In genomic region chr3:84771980-84772379, GRCm38 (mm10) we compare ENCODE assay signal across 10 mouse cellular contexts. TPM values are rescaled to one million over a fixed set of nuclear protein-coding genes. Genes with fewer than 3 reads are reported as not detected.
DNase-seq lines count a peak whose midpoint lies in the region; ATAC-seq lines count a peak whose summit lies in the region.
"Had no signal": no experiment of that assay in that cellular context is flagged by ENCODE, and none has a peak within 500 bp of the region (broad histone marks: within the 10 kb centered on the region; RNA-seq: fewer than 3 reads in every experiment).

No protein-coding gene starts in this region.

- ATAC-seq in inflammation-experienced regulatory T-cells, adult 6 months, result peak; percentile 62
- ATAC-seq in monocyte, adult 5-6 weeks (replicated peaks; ENCODE audit: insufficient number of reproducible peaks, low FRiP score, low TSS enrichment, poor library complexity, severe bottlenecking), result peak; percentile 50; the same call in 1 of the 2 replicates

- DNase-seq in heart, adult 9 months (ENCODE audit: low spot score in 2 of 2), result peak; percentile 12 to 15
- no peak for DNase-seq in heart, postnatal 14 days
- DNase-seq in T-cell, adult 2 months (ENCODE audit: low spot score), result peak; percentile 1
- DNase-seq in frontal cortex, postnatal 25 days (ENCODE audit: low spot score in 2 of 2), result no peak
- DNase-seq in adrenal gland, postnatal 14 days, result no peak
- no peak for DNase-seq in frontal cortex, adult 2 months (ENCODE audit: extremely low spot score in 1 of 2, low spot score in 1 of 2)
- DNase-seq: cerebellum, postnatal 25 days; kidney, postnatal 10 days had no signal

- intact Hi-C loops in heart, postnatal 14 days (cut with DNase I), result no loop called here

RNA-seq across cellular contexts. Expression of gene Fbxw7, which starts 43.1 kb away (rescaled TPM):
- 10 to 100 TPM; 45.8 to 51.6 TPM for total RNA-seq in heart, postnatal 14 days (2021)
- 10 to 100 TPM; 17.0 to 21.0 (median 17.2) TPM for polyA plus RNA-seq in inflammation-experienced regulatory T-cells, adult 6 months (2017; shearing (Covaris generic))
- total RNA-seq in monocyte, adult 5-6 weeks (2017), result 48.2 to 60.5 TPM (median 53.6 TPM) in 3 replicates
- 15.8 and 18.5 TPM in 2 replicates for total RNA-seq in adrenal gland, postnatal 14 days (2021)
- polyA plus RNA-seq in frontal cortex, adult 2 months (2012; rRNA removed), result 128 and 132 TPM in 2 replicates

Comparison
In these comparisons a context has a peak if more than half of its experiments do, and no peak if none do; other contexts are left out.
1. DNase-seq: peak in heart, adult 9 months (2 of 2) and T-cell, adult 2 months (single experiment); none in heart, postnatal 14 days (0 of 2), frontal cortex, postnatal 25 days (0 of 2), adrenal gland, postnatal 14 days (single experiment) and frontal cortex, adult 2 months (0 of 2).